Mouse (Mus musculus) limb, embryonic 14.5 days (tissue): ENCODE data around the gene Vmn1r1. TPM values are rescaled to one million over a fixed set of nuclear protein-coding genes. Genes with fewer than 3 reads are reported as not detected.

Experiments used
- ATAC-seq: fragments of 200-750 bp; cut with Nextera tagmentation; 2 replicates; pipeline ENCODE4 v1.8.0; 2017; ENCODE audit warnings: low read depth, moderate number of reproducible peaks, moderate TSS enrichment; ENCODE audit not compliant: low FRiP score
- DNase-seq: peaks from one replicate; pipeline ENCODE4 v3.0.0-alpha.2; 2015; ENCODE audit warnings: low spot score
- H3K27ac ChIP-seq: fragments of 300-500 bp; sonication (generic); replicated peaks from 2 replicates; pipeline ENCODE4 v1.5.1; 2014; ENCODE audit warnings: low read depth, mild to moderate bottlenecking, low read length, moderate library complexity, mixed read lengths
- H3K27me3 ChIP-seq: fragments of 300-500 bp; sonication (generic); 2 replicates; pipeline ENCODE4 v1.6.1; 2014; ENCODE audit warnings: low read length, mixed read lengths; ENCODE audit not compliant: control insufficient read depth, insufficient read depth
- H3K36me3 ChIP-seq: fragments of 300-500 bp; sonication (generic); 2 replicates; pipeline ENCODE4 v1.6.1; 2014; ENCODE audit warnings: mild to moderate bottlenecking, low read length, moderate library complexity, mixed read lengths; ENCODE audit not compliant: control insufficient read depth, insufficient read depth
- H3K4me1 ChIP-seq: fragments of 300-500 bp; sonication (generic); 2 replicates; pipeline ENCODE4 v1.6.1; 2014; ENCODE audit warnings: antibody characterized with exemption, low read length, mixed read lengths; ENCODE audit not compliant: control insufficient read depth, insufficient read depth
- H3K4me2 ChIP-seq: fragments of 300-500 bp; sonication (generic); replicated peaks from 2 replicates; pipeline ENCODE4 v1.6.1; 2014; ENCODE audit warnings: low read depth, mild to moderate bottlenecking, low read length, moderate library complexity; ENCODE audit not compliant: severe bottlenecking
- H3K4me3 ChIP-seq: fragments of 300-500 bp; sonication (generic); replicated peaks from 2 replicates; pipeline ENCODE4 v1.5.1; 2014; ENCODE audit warnings: low read length
- H3K9ac ChIP-seq: fragments of 300-500 bp; sonication (generic); 2 replicates; pipeline ENCODE4 v1.6.1; 2014; ENCODE audit warnings: mild to moderate bottlenecking, low read depth, low read length, moderate library complexity; ENCODE audit not compliant: severe bottlenecking
- H3K9me3 ChIP-seq: fragments of 300-500 bp; sonication (generic); 2 replicates; pipeline ENCODE4 v1.6.1; 2016; ENCODE audit warnings: low read length; ENCODE audit not compliant: control insufficient read depth
- POLR2A ChIP-seq: fragments of 200-500 bp; IDR thresholded peaks from 2 replicates; pipeline ENCODE4 v1.8.0; 2012; ENCODE audit warnings: inconsistent platforms, mild to moderate bottlenecking, moderate library complexity, borderline replicate concordance; ENCODE audit not compliant: insufficient read depth, insufficient read length; ENCODE audit errors: extremely low read depth
- WGBS: fragments of 180-500 bp; shearing (Covaris S2); extraction: QIAGEN DNeasy Blood & Tissue Kit; methylation state at CpG from one replicate; pipeline ENCODE4 v1.1.7; 2014; 5-methylcytosine and 5-hydroxymethylcytosine counted together
- polyA plus RNA-seq, 2 experiments: library from polyadenylated mRNA; depleted of rRNA in 1 of 2; stranded (reverse) in 1 of 2; unstranded in 1 of 2; fragments of >200 nt; fragmentation: Nextera tagmentation in 1 of 2; extraction: Ambion mirVana in 1 of 2; gene quantifications; 2 replicates each; pipeline versions ENCODE4 v1.2.1 to v1.2.3; 2012 to 2014

Vmn1r1 gene
- polyA plus RNA-seq, 2 experiments: 0.03 TPM; not detected in 1

DNA sequence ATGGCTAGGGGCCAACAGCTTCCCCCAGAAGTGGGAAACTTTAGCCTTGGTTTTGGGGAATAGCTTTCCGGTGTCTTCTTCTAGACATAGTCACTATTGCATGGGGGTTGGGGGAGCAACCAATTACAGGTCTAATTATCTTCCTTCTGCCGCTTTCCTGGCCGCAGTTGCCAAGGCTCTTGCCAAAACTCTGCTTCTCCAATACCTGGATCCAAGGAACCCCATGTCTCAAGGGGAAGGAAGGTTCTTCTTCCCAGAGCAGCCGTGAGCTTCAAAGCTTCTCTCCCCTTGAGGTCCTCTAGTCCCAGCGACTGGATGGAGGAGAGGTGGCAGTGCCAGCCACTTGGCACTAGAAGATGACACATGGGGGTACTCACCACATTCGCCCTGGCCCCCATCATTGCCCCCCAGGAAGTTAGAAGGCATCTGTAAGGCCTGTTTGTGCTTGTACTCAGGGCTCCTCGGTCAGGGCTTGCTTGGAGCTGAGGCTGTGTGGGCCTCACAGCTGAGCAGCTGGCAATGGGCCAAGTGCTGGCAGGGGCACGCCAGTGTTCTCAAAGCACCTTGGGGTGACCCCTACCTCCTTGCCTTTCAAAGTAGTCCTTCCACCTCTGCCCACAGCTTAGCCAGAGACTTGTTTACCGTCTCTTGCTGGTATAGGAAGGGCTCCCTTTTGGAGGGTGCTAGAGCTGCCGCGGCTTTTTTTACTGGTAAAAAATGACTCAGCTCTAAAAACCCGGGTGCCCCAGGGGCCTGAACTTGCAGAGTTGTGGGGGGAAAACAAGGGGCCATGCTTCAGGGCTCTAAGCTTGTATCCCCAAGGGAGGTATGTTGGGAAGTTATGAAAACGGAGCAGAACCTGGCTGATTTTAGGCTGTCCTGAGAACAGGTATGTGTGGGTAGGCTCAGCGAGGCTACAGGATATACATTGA, 52.6 kb downstream of the Vmn1r1 start:
- Histone ChIP-seq H3K27me3 (no peaks in the 10 kb centered on the region), H3K4me1 (peaks cover 42% of the 10 kb centered on the region), H3K27ac (no peak overlapping the region), H3K36me3 (no peaks in the 10 kb centered on the region), H3K4me3 (no peak overlapping the region), H3K9me3 (no peaks in the 10 kb centered on the region), H3K9ac (no peak overlapping the region), H3K4me2 (no peak overlapping the region)
- DNase-seq (no peak), ATAC-seq (no peak)
- 50% methylated on average over 14 of the region's 14 CpGs for WGBS
- no peak for TF ChIP-seq POLR2A

DNA sequence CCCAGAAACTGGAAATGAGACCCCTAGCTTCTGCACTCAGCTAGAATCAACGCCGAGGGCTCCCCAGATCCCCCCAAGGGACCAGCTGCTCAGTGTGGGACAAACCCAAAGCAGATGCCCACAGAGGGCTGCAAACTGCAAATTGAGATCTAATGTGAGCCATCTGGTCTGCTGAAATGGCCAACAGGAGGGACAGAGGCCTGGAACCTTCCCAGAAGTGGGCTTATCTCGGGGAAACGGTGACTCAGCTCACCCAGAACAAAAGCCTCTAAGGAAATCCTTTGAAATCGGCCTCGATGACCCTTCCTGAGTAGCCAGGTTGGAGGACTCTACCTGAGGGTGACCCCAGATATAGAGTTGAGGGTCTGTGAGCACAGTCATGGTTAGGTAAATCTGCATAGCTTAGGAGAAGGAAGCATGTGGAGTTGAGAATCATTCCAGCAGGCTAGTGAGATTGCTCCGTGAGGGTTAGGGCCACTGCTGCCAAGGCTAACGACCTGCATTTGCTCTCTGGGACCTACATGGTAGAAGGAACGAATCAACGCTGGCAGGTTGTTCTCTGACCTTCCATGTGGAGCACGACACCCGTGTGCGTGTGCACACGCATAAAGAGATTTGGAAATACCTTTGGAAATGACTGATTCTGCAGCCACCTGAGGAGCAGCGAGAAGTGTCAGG, 53.4 kb downstream of the Vmn1r1 start:
- H3K27me3 ChIP-seq: no peaks in the 10 kb centered on the region
- H3K9me3 ChIP-seq: no peaks in the 10 kb centered on the region
- no peak for DNase-seq
- no peak overlapping the region for H3K4me3 ChIP-seq
- no peak overlapping the region for H3K9ac ChIP-seq
- H3K4me2 ChIP-seq: no peak overlapping the region
- ATAC-seq: no peak
- peaks cover 42% of the 10 kb centered on the region for H3K4me1 ChIP-seq
- no peak overlapping the region for H3K27ac ChIP-seq
- WGBS: 43% methylated on average over 15 of the region's 15 CpGs
- TF ChIP-seq POLR2A: no peak
- H3K36me3 ChIP-seq: no peaks in the 10 kb centered on the region

DNA sequence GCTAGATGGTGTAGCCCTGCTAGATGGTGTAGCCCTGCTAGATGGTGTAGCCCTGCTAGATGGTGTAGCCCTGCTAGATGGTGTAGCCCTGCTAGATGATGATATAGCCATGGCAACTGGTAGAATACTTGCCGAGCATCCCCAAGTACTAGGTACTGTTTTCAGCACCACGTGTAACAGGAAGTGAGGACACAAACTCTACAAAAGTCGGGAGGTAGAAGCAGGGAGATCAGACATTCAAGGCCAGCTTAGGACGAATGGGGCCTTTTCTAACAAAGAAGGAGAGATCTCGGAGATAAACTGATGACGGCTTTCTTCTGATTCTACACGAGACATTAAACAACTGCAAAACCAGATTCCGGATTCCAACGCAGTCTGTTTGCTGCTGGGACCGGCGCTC, 54.1 kb downstream of the Vmn1r1 start:
- H3K4me1 ChIP-seq: peaks cover 39% of the 10 kb centered on the region

DNA sequence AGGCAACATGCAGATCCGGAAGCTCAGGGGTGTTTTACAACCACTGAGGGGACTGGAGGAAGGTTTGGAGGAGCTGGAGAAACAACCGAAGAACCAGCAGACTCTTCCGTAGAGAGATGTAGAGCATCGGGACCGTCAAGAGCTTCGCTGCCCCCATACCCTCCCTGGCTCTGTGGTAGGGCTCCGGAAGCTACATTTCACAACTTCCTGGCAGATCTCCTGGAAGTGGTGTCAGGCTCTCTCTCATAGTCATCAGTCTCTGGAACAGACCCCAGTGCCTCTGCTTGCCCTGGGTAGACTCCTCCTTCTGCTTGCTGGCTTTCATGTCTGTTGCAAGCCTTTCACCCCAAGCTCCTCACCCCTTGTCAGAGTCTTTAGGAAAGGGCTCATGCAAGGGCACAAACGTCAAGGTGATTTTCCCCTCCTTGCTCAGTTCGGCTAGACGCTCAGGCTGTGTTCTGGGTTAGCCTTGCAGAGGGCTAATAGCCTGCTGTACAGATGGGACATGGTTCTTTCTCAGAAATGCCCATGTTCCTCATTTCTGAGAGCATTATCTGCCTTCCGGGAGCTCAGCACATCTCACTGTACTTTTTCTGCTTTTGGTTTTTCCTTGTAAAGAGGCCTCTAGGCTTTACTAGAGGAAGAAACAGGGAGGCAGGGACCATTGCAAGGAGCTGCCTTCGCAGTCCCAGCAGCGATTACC, 55.7 kb downstream of the Vmn1r1 start:
- H3K4me3 ChIP-seq: no peak overlapping the region
- no peak for ATAC-seq
- 59% methylated on average over 13 of the region's 13 CpGs for WGBS
- H3K27ac ChIP-seq: no peak overlapping the region
- no peak overlapping the region for H3K9ac ChIP-seq
- no peaks in the 10 kb centered on the region for H3K9me3 ChIP-seq
- DNase-seq: no peak
- H3K27me3 ChIP-seq: no peaks in the 10 kb centered on the region
- TF ChIP-seq POLR2A: no peak
- H3K36me3 ChIP-seq: no peaks in the 10 kb centered on the region
- H3K4me2 ChIP-seq: no peak overlapping the region
- peaks cover 30% of the 10 kb centered on the region for H3K4me1 ChIP-seq

More for the DNA sequence above, 54.1 kb downstream of the Vmn1r1 start:
- DNase-seq: no peak
- H3K27ac ChIP-seq: no peak overlapping the region
- no peaks in the 10 kb centered on the region for H3K9me3 ChIP-seq
- H3K4me3 ChIP-seq: no peak overlapping the region
- no peak for ATAC-seq
- no peaks in the 10 kb centered on the region for H3K27me3 ChIP-seq
- TF ChIP-seq POLR2A: no peak
- no peak overlapping the region for H3K9ac ChIP-seq
- 74% methylated on average over 11 of the region's 11 CpGs for WGBS
- no peaks in the 10 kb centered on the region for H3K36me3 ChIP-seq
- H3K4me2 ChIP-seq: no peak overlapping the region

DNA sequence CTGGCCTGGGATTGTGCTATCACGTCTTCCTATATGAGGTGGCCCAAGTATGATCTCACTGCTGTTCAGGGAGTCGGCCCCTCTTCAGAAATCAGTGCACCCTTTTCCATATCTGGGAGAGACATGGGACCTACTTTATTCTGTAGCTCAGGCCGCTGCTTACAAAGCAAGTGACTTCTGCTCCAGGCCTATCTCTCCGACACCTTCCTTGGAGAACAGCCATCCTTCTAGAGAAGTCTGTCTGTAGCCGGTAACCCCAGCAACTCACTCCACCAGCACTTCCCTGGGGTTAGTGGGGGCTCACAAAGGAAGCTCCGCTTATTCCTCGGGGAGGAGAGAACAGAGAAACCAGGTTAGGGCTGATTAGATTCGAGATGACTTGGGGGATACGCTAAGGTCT, 57.0 kb downstream of the Vmn1r1 start:
- Histone ChIP-seq H3K9me3 (no peaks in the 10 kb centered on the region), H3K4me3 (no peak overlapping the region), H3K36me3 (no peaks in the 10 kb centered on the region), H3K27me3 (no peaks in the 10 kb centered on the region), H3K4me1 (peaks cover 31% of the 10 kb centered on the region), H3K4me2 (no peak overlapping the region), H3K9ac (no peak overlapping the region), H3K27ac (no peak overlapping the region)
- DNase-seq (no peak), ATAC-seq (no peak)
- TF ChIP-seq POLR2A: no peak
- 79% methylated on average over 9 of the region's 9 CpGs for WGBS
